Mouse (Mus musculus) megakaryocyte-erythroid progenitor cell, adult 5-6 weeks (primary cell): ENCODE data around the gene Phxr2. TPM values are rescaled to one million over a fixed set of nuclear protein-coding genes. Genes with fewer than 3 reads are reported as not detected.
A peak's percentile ranks its signal among the peaks of the same experiment; 100 is the strongest.

Source experiments
- ATAC-seq: replicated peaks from 2 replicates; pipeline ENCODE4 v1.8.0; 2016; ENCODE audit warnings: mild to moderate bottlenecking, inconsistent platforms; ENCODE audit not compliant: severe bottlenecking, poor library complexity, low FRiP score, low TSS enrichment
- total RNA-seq, 2 experiments: library from RNA; stranded (forward) in 1 of 2; stranded (reverse) in 1 of 2; fragments of 200-1000, 215-1000 nt in 1 of 2; fragments of >200 nt in 1 of 2; fragmentation: Nextera tagmentation in 1 of 2; gene quantifications; 2 replicates each; pipeline ENCODE4 v1.2.3; 2014 to 2017

Gene Phxr2
- total RNA-seq, 2 experiments from 2014 or later, result 0.28 TPM; not detected in 1

- ATAC-seq, result no peak
Observed at GRCm38 (mm10) chr10:99136337-99136736, 10.2 kb upstream of the Phxr2 start.

- ATAC-seq, result no peak
Observed at GRCm38 (mm10) chr10:99133321-99133875, 7.3 kb upstream of the Phxr2 start.

GRCm38 (mm10) chr10:99132595-99133272, 6.6 kb upstream of the Phxr2 start:
- no peak for ATAC-seq

- ATAC-seq, result no peak
Observed at GRCm38 (mm10) chr10:99132189-99132588, 6.1 kb upstream of the Phxr2 start.

- ATAC-seq, result no peak
Observed at GRCm38 (mm10) chr10:99131298-99131697, 5.2 kb upstream of the Phxr2 start.

GRCm38 (mm10) chr10:99130611-99131010, 4.5 kb upstream of the Phxr2 start:
- ATAC-seq, result 0 out of 2 replicates have a peak, but pooled peaks have one; percentile 17

- peak; percentile 22 for ATAC-seq
Observed at GRCm38 (mm10) chr10:99127691-99128261, 1.7 kb upstream of the Phxr2 start.

GRCm38 (mm10) chr10:99126954-99127353, 829 bp upstream of the Phxr2 start:
- ATAC-seq, result peak; percentile 73

GRCm38 (mm10) chr10:99119471-99119870, 6.7 kb downstream of the Phxr2 start:
- peak; percentile 53; the same call in 1 of the 2 replicates for ATAC-seq

- ATAC-seq, result no peak
Observed at GRCm38 (mm10) chr10:99118697-99119096, 7.4 kb downstream of the Phxr2 start.

- no peak for ATAC-seq
Observed at GRCm38 (mm10) chr10:99117876-99118275, 8.2 kb downstream of the Phxr2 start.

- no peak for ATAC-seq
Observed at GRCm38 (mm10) chr10:99116650-99117615, 9.2 kb downstream of the Phxr2 start.

GRCm38 (mm10) chr10:99116237-99116632, 9.9 kb downstream of the Phxr2 start:
- ATAC-seq, result no peak

- ATAC-seq, result no peak
Observed at GRCm38 (mm10) chr10:99115471-99116236, 10.5 kb downstream of the Phxr2 start.

GRCm38 (mm10) chr10:99114295-99114694, 11.8 kb downstream of the Phxr2 start:
- no peak for ATAC-seq

- ATAC-seq, result no peak
Observed at GRCm38 (mm10) chr10:99113533-99113932, 12.6 kb downstream of the Phxr2 start.

GRCm38 (mm10) chr10:99108431-99108982, 17.6 kb downstream of the Phxr2 start:
- 0 out of 2 replicates have a peak, but pooled peaks have one; percentile 27 for ATAC-seq

GRCm38 (mm10) chr10:99107964-99108363, 18.2 kb downstream of the Phxr2 start, which contains the start of gene Galnt4:
Gene Galnt4, plus strand, starts transcription at chr10:99108159.
- ATAC-seq, result peak; percentile 93
